Mouse (Mus musculus) heart, postnatal 25 days (tissue): ENCODE measurements around the gene Cdc42bpb. TPM values are rescaled to one million over a fixed set of nuclear protein-coding genes. Genes with fewer than 3 reads are reported as not detected.

Source experiments
- DNase-seq: peaks from one replicate; pipeline ENCODE4 v3.0.0; 2022; ENCODE audit warnings: low spot score
- intact Hi-C: fragments of 180-260 bp; cut with DNase I; formaldehyde crosslinking; loops from one replicate; pipeline ENCODE4 v1.15.1; 2025
- total RNA-seq, 2 experiments: library from RNA; stranded (reverse); gene quantifications; 2 replicates each; pipeline ENCODE4 v1.2.3; 2021

Cdc42bpb gene
- total RNA-seq, 2 experiments from 2014 or later = 57.5 to 60.2 TPM

DNA sequence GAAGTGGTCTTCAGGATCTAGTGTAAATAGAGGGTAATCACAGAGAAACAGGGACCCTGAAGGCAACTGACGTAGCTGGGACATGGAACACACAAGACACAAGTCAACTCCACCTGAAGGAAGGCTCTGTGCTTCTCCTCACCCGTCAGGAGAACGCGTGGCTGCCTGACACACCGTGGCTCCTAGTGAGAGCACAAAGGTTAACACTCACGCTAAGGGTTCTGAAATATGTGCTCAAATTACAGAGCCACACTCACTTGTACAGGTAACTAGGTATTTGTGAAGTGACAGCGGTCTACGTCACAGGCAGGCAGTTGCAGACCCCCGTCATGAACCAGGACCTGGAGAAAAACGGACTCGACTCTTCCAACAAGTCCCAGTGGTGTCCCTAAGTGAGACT, 24.5 kb downstream of the Cdc42bpb start:
- intact Hi-C loops = loop anchor here (2.0 kb wide), 1 partner anchor 22 kb away; no protein-coding TSS in a partner anchor
- no peak for DNase-seq

DNA sequence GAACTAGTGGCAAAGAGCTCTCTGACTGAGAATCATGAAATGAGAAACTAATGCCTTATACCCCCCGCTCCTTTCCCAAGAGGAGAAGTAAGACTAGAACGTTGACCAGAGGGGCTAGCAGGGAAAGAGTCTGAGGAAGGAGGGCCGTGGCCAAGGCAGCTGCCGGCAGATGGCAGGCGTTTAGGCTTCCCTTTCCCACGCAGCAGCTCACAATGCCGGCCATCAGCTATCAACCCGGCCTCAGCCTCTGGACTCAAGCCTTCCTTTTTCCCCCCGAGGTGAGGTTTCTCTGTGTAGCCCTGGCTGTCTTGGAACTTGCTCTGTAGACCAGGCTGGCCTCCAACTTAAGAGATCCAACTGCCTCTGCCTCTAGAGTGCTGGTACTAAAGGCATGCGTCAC, 25.0 kb downstream of the Cdc42bpb start:
- no peak for DNase-seq
- intact Hi-C loops = loop anchor here (2.0 kb wide), 1 partner anchor 22 kb away; no protein-coding TSS in a partner anchor

GRCm38 (mm10) chr12:111349540-111350231, 27.8 kb downstream of the Cdc42bpb start:
- intact Hi-C loops = no loop called here
- DNase-seq = no peak

DNA sequence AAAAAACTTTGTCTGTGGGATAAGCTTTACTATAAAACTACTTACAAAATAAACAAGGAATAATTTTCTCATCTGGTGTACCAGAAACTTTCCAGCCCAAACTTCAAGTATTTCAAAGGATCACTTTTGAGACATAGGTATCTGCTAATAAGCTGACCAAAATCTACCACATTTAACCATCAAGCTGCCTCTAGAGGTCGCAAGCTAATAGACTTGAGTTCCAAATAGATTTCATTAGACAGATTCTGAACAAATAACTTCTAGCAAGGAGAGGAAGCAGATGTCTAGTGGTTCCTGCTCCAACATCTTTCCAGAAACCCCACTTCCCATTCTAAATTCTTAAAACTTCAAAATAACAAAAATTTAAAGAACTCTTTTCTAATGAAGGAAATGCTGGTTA, 33.6 kb downstream of the Cdc42bpb start:
- intact Hi-C loops = loop anchor here (5.0 kb wide), 1 partner anchor 68 kb away; no protein-coding TSS in a partner anchor
- DNase-seq = no peak

DNA sequence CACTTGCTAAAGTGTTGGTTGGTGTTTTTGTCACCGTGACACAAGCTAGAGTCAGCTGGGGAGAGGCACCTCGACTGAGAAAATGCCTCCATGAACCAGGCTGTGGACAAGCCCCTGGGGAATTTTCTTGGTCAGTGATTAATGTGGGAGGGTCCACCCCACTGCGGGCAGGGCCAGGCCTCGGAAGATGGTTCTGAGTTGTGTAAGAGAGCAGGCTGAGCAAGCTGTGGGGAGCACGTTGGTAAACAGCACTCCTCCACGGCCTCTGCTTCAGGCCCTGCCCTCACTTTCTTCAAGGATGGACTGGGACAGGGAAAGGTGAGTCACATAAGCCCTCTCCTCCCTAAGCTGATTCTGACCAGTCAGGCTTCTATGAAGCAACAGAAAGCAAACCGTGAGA, 36.8 kb downstream of the Cdc42bpb start:
- no peak for DNase-seq
- intact Hi-C loops = loop anchor here (5.0 kb wide), 1 partner anchor 72 kb away; no protein-coding TSS in a partner anchor

GRCm38 (mm10) chr12:111337864-111338354, 39.6 kb downstream of the Cdc42bpb start:
- intact Hi-C loops = no loop called here
- no peak for DNase-seq

GRCm38 (mm10) chr12:111333020-111333605, 44.4 kb downstream of the Cdc42bpb start:
- intact Hi-C loops = no loop called here
- DNase-seq = no peak

DNA sequence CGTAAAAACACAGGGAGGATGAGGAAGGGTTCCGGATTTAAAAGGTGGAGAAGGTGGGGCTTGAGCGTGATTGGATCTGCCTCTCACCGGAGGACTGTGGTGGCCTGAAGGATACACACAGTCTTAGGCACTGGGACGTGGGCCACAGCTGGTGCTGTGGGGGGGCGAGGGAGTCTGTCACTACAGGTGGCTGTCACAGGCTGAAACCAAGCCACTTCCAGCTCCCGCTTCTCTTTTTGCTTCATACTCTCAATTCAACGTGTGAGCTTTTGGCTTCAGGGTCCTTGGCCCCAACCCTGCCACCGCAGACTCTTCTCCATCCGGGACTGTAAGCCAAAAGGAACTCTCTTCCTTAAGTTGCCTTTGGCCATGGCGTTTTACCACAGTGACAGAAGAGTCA, 45.1 kb downstream of the Cdc42bpb start:
- intact Hi-C loops = no loop called here

GRCm38 (mm10) chr12:111331573-111331972, 45.9 kb downstream of the Cdc42bpb start:
- no peak for DNase-seq
- intact Hi-C loops = no loop called here

More for the DNA sequence above, 45.1 kb downstream of the Cdc42bpb start:
- DNase-seq = no peak

GRCm38 (mm10) chr12:111329281-111329680, 48.2 kb downstream of the Cdc42bpb start:
- no peak for DNase-seq
- intact Hi-C loops = no loop called here

GRCm38 (mm10) chr12:111328360-111328759, 49.2 kb downstream of the Cdc42bpb start:
- intact Hi-C loops = no loop called here
- DNase-seq = no peak

GRCm38 (mm10) chr12:111325744-111326424, 51.6 kb downstream of the Cdc42bpb start:
- intact Hi-C loops = no loop called here
- no peak for DNase-seq

DNA sequence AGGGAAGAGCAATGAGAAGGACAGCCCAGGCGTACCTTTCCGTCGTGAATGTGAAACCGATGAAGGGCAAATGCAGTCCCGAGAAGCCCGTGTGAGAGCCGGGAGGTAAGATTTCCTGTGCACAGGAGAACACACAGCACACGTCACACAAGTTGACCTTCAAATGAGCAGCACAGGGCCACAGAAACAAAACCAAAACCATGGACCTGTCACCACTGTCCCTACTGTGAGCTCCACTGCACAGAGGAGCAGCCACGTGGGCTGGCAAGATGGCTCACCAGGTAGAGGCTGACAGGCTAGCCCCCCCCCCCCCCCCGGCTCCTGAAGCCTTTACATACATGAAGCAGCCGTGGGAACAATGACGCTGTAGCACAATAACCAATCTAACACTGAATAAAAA, 52.6 kb downstream of the Cdc42bpb start:
- intact Hi-C loops = no loop called here
- DNase-seq = no peak

DNA sequence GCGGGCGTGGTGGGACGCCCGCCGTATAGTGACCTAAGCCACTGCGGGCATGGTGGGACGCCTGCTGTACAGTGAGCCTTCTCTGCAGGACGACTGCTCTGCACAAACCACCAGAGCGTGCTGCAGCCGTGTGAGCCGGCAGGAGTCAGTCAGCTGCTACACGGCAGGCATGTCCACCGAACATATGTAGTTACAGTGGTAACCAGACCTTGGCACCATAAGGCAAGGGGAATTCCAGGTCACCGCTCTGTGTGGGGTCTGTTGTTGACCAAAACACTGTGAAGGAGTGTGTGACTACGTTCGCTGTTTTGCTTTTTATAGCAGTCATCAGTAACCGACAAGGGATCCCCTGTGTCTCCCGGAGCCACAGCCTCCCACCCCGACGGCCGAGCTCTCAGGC, 53.0 kb downstream of the Cdc42bpb start:
- no peak for DNase-seq
- intact Hi-C loops = no loop called here

- no peak for DNase-seq
- intact Hi-C loops = no loop called here
These were observed 54.1 kb downstream of the Cdc42bpb start for GRCm38 (mm10) chr12:111323423-111323822.

DNA sequence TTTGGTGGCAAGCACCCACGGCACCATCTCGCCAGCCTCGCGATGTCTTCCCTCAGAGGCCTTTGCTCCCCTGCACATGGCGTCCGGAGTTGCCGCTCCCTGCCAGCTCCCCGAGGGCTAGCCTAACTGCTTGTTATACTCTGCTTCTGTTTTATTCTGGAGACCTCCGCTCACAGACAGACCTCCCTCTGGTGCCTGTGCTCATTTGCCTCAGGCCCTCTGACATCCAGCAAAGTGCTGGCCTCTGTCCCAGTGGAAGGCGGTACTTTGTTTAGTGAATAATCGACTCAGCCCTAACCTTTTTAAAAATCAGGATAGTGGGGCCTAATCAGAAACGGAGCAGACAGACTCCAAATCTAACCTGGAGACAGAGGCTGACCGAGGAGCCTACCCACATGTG, 55.7 kb downstream of the Cdc42bpb start:
- intact Hi-C loops = no loop called here

GRCm38 (mm10) chr12:111320549-111320948, 57.0 kb downstream of the Cdc42bpb start:
- intact Hi-C loops = no loop called here
- DNase-seq = no peak

More for the DNA sequence above, 55.7 kb downstream of the Cdc42bpb start:
- DNase-seq = no peak

DNA sequence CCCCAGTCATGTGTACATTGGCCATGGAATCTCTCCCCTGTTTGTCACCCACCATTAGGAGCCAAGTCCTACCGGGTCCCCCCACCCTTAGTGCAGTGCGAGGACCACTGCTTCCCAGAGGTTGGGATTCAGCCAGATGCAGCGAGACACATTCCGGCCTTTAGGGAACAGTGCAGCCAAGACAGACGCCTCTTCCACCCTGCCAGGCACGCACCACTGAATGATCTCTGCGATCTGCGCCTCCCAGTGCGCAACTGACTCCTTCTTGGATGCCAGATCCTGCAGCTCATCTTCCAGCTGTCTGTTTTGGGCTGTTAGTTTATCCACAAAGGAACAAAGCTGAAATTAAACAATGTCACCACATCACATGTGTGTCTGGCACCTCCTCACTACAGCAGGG, 59.8 kb downstream of the Cdc42bpb start:
- intact Hi-C loops = no loop called here

DNA sequence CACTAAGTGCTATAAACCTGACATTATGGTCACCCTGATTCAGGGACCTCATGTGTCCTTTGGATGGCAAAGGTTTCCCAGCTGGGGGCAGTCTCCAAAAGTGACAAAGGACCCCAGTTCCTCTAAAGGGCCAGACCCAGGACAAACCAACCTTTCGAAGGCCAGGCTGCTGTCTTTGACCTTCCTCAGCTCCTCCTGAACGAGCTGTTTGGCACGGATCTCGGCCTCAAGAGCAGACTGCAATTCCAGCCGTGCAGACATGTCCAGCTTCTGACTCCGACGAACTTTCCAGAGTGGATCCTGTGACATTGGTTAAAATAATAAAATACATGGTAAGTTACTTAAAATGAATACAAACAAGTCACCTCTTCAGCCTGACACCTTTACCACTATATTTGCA, 63.2 kb downstream of the Cdc42bpb start:
- intact Hi-C loops = no loop called here
- DNase-seq = no peak

More for the DNA sequence above, 59.8 kb downstream of the Cdc42bpb start:
- DNase-seq = no peak

DNA sequence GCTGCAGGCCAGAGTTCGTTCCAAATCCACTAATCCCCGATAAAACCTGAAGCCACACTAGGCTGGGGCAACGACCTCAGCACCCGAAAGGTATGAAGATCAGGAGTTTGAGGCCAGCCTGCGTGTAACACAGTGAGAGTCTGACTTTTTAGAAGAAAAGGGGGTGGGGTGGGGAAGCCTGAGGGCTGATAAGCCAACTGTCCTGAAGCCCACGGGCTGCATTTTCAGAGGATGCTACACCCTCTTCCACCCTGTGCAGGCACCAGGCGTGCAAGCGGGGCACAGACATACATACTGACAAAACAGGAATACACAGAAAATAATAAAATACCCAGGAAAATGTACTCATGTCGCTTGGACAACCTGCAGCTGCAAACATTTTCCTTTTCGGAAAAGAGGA, 65.7 kb downstream of the Cdc42bpb start:
- no peak for DNase-seq
- intact Hi-C loops = no loop called here

DNA sequence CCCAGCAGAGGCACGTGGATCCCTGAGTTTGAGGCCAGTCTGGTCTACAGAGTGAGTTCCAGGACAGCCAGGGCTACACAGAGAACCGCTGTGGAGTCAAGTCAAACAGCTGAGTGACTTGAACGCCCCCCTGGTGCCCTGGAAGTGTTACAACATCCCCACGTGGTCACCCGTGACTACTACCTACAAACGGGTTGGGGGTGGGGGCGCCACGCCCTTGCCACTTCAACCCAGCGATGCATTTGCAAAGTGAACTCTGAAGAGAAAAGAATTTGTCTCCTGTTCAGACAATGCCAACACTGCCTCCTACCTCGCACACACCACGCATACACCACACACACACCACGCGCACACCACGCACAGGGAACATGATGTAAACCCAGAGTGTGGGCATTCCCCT, 67.6 kb downstream of the Cdc42bpb start:
- DNase-seq = no peak
- intact Hi-C loops = no loop called here
